Mouse (Mus musculus) midbrain, embryonic 11.5 days (tissue): Measurements from ENCODE around the gene Chadl. TPM values are rescaled to one million over a fixed set of nuclear protein-coding genes. Genes with fewer than 3 reads are reported as not detected.

ENCODE experiments used
- ATAC-seq: fragments of 200-750 bp; cut with Nextera tagmentation; 2 replicates; pipeline ENCODE4 v1.8.0; 2017; ENCODE audit warnings: moderate TSS enrichment, moderate library complexity; ENCODE audit not compliant: low FRiP score
- DNase-seq: peaks from one replicate; pipeline ENCODE4 v3.0.0; 2015; ENCODE audit warnings: low spot score; ENCODE audit errors: missing footprints
- H3K27ac ChIP-seq: fragments of 300-500 bp; sonication (generic); 2 replicates; pipeline ENCODE4 v1.5.1; 2014; ENCODE audit warnings: low read depth, low read length
- H3K27me3 ChIP-seq: fragments of 300-500 bp; sonication (generic); 2 replicates; pipeline ENCODE4 v1.6.1; 2014; ENCODE audit warnings: mild to moderate bottlenecking, low read length, moderate library complexity, mixed read lengths; ENCODE audit not compliant: control insufficient read depth, insufficient read depth
- H3K36me3 ChIP-seq: fragments of 300-500 bp; sonication (generic); 2 replicates; pipeline ENCODE4 v1.6.1; 2014; ENCODE audit warnings: mild to moderate bottlenecking, low read length, moderate library complexity, mixed read lengths; ENCODE audit not compliant: control insufficient read depth, insufficient read depth
- H3K4me1 ChIP-seq: fragments of 300-500 bp; sonication (generic); 2 replicates; pipeline ENCODE4 v1.6.1; 2014; ENCODE audit warnings: low read length; ENCODE audit not compliant: control insufficient read depth, insufficient read depth
- H3K4me2 ChIP-seq: fragments of 300-500 bp; sonication (generic); 2 replicates; pipeline ENCODE4 v1.6.1; 2014; ENCODE audit warnings: mild to moderate bottlenecking, moderate library complexity
- H3K4me3 ChIP-seq: fragments of 300-500 bp; sonication (generic); 2 replicates; pipeline ENCODE4 v1.5.1; 2014; ENCODE audit warnings: low read depth, low read length
- H3K9ac ChIP-seq: fragments of 300-500 bp; sonication (generic); 2 replicates; pipeline ENCODE4 v1.6.1; 2014; ENCODE audit warnings: low read length
- H3K9me3 ChIP-seq: fragments of 300-500 bp; sonication (generic); 2 replicates; pipeline ENCODE4 v1.6.1; 2016; ENCODE audit warnings: low read length; ENCODE audit not compliant: control insufficient read depth
- WGBS: fragments of 180-500 bp; shearing (Covaris S2); extraction: QIAGEN DNeasy Blood & Tissue Kit; methylation state at CpG from one replicate; pipeline ENCODE4 v1.1.7; 2014; 5-methylcytosine and 5-hydroxymethylcytosine counted together
- polyA plus RNA-seq: library from polyadenylated mRNA; unstranded; fragments of >200 nt; fragmentation: Nextera tagmentation; extraction: Ambion mirVana; gene quantifications from 2 replicates; pipeline ENCODE4 v1.2.1, GENCODE M21; 2014

The Chadl gene
- polyA plus RNA-seq, 1 experiment from 2014 or later, result 2.8 TPM

GRCm38 (mm10) chr15:81661701-81662100 is 35.4 kb downstream of the Chadl start:
- 89% methylated on average over 2 of the region's 2 CpGs for WGBS
- no peaks in the 10 kb centered on the region for H3K9me3 ChIP-seq
- no peak overlapping the region for H3K4me3 ChIP-seq
- no peaks in the 10 kb centered on the region for H3K36me3 ChIP-seq
- no peak overlapping the region for H3K4me2 ChIP-seq
- DNase-seq, result no peak
- peaks cover 7% of the 10 kb centered on the region for H3K4me1 ChIP-seq
- no peaks in the 10 kb centered on the region for H3K27me3 ChIP-seq
- no peak overlapping the region for H3K9ac ChIP-seq
- H3K27ac ChIP-seq, result no peak overlapping the region
- no peak for ATAC-seq

DNA sequence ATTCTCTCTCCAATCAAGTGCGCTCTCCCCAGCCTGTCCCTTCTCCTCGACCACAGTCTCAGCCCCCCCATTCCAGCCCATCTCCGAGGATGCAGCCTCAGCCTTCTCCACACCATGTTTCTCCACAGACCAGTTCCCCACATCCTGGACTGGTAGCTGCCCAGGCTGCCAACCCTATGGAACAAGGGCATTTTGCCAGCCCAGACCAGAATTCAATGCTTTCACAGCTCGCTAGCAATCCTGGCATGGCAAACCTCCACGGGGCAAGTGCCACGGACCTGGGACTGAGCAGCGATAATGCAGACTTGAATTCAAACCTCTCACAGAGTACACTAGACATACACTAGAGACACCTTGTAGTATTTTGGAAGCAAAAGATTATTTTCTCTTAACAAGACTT is 46.5 kb downstream of the Chadl start:
- Histone ChIP-seq H3K9me3 (no peaks in the 10 kb centered on the region), H3K27me3 (no peaks in the 10 kb centered on the region), H3K4me2 (no peak overlapping the region), H3K9ac (no peak overlapping the region), H3K4me1 (no peaks in the 10 kb centered on the region), H3K4me3 (no peak overlapping the region), H3K36me3 (peaks cover 28% of the 10 kb centered on the region), H3K27ac (no peak overlapping the region)
- DNase-seq (no peak), ATAC-seq (no peak)
- 96% methylated on average over 7 of the region's 7 CpGs for WGBS

DNA sequence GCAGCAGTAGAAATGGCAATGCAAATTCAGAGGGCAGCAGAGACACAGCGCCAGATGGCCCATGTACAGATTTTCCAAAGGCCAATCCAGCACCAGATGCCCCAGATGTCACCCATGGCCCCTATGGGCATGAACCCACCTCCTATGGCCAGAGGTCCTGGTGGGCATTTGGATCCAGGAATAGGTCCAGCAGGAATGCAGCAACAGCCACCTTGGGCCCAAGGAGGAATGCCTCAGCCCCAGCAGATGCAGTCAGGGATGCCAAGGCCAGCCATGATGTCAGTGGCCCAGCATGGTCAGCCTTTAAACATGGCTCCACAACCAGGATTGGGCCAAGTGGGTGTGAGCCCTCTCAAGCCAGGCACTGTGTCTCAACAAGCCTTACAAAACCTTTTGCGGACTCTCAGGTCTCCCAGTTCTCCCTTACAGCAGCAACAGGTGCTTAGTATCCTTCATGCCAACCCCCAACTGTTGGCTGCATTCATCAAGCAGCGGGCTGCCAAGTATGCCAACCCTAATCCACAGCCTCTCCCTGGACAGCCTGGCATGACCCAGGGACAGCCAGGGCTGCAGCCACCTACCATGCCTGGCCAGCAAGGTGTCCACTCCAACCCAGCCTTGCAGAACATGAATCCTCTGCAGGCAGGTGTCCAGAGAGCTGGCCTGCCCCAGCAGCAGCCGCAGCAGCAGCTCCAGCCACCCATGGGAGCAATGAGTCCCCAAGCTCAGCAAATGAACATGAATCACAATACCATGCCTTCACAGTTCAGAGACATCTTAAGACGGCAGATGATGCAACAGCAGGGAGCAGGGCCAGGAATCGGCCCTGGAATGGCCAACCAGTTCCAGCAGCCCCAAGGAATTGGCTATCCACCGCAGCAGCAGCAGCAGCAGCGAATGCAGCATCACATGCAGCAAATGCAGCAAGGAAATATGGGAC is 47.3 kb downstream of the Chadl start:
- DNase-seq (no peak), ATAC-seq (no peak)
- H3K36me3 ChIP-seq, result peaks cover 33% of the 10 kb centered on the region
- H3K9ac ChIP-seq, result no peak overlapping the region
- H3K27me3 ChIP-seq, result no peaks in the 10 kb centered on the region
- H3K9me3 ChIP-seq, result no peaks in the 10 kb centered on the region
- 93% methylated on average over 8 of the region's 8 CpGs for WGBS
- no peak overlapping the region for H3K4me2 ChIP-seq
- H3K4me1 ChIP-seq, result no peaks in the 10 kb centered on the region
- no peak overlapping the region for H3K27ac ChIP-seq
- no peak overlapping the region for H3K4me3 ChIP-seq

Other genes with a start within 250 kb of the Chadl start
- gene Rbx1, start 231.0 kb downstream of the Chadl start, polyA plus RNA-seq, result 532 and 574 TPM in 2 replicates
- 23.7 and 25.8 TPM in 2 replicates for gene Ep300, start 111.9 kb downstream of the Chadl start, polyA plus RNA-seq
- gene L3mbtl2, start 33.4 kb downstream of the Chadl start, polyA plus RNA-seq, result 27.8 and 30.5 TPM in 2 replicates
- 34.3 and 35.0 TPM in 2 replicates for gene Zc3h7b, start 47.8 kb upstream of the Chadl start, polyA plus RNA-seq
- gene Rangap1, start 48.2 kb upstream of the Chadl start, polyA plus RNA-seq, result 152 and 156 TPM in 2 replicates
- 11.0 and 12.9 TPM in 2 replicates for gene Tef, start 105.1 kb upstream of the Chadl start, polyA plus RNA-seq
- 10.4 and 12.9 TPM in 2 replicates for gene Tob2, start 161.5 kb upstream of the Chadl start, polyA plus RNA-seq
- gene Phf5a, start 174.6 kb upstream of the Chadl start, polyA plus RNA-seq, result 179 and 197 TPM in 2 replicates
- gene Aco2, start 175.0 kb upstream of the Chadl start, polyA plus RNA-seq, result 155 and 165 TPM in 2 replicates
- 66.9 and 75.6 TPM in 2 replicates for gene Polr3h, start 229.0 kb upstream of the Chadl start, polyA plus RNA-seq
- gene Csdc2, start 239.5 kb upstream of the Chadl start, polyA plus RNA-seq, result 18.0 and 18.9 TPM in 2 replicates